Mouse (Mus musculus) liver, postnatal 0 days (tissue): ENCODE data around the gene Tmem131. TPM values are rescaled to one million over a fixed set of nuclear protein-coding genes. Genes with fewer than 3 reads are reported as not detected.

ENCODE experiments used
- ATAC-seq: fragments of 200-750 bp; cut with Nextera tagmentation; 2 replicates; pipeline ENCODE4 v1.8.0; 2017; ENCODE audit warnings: mild to moderate bottlenecking, moderate library complexity
- DNase-seq: peaks from one replicate; pipeline ENCODE4 v3.0.0-alpha.2; 2016
- H3K27ac ChIP-seq: fragments of 300-500 bp; sonication (generic); 2 replicates; pipeline ENCODE4 v1.5.1; 2014; ENCODE audit warnings: antibody characterized with exemption, moderate library complexity, mild to moderate bottlenecking, low read depth
- H3K27me3 ChIP-seq: fragments of 300-500 bp; sonication (generic); 2 replicates; pipeline ENCODE4 v1.6.1; 2014; ENCODE audit warnings: low read length, control low read depth, mixed read lengths; ENCODE audit not compliant: insufficient read depth
- H3K36me3 ChIP-seq: fragments of 300-500 bp; sonication (generic); replicated peaks from 2 replicates; pipeline ENCODE4 v1.6.1; 2014; ENCODE audit warnings: mild to moderate bottlenecking, control low read depth, low read length, moderate library complexity, mixed read lengths; ENCODE audit not compliant: insufficient read depth
- H3K4me1 ChIP-seq: fragments of 300-500 bp; sonication (generic); 2 replicates; pipeline ENCODE4 v1.6.1; 2014; ENCODE audit warnings: antibody characterized with exemption, mild to moderate bottlenecking, control low read depth; ENCODE audit not compliant: insufficient read depth
- H3K4me2 ChIP-seq: fragments of 300-500 bp; sonication (generic); 2 replicates; pipeline ENCODE4 v1.6.1; 2014; ENCODE audit warnings: low read depth, mild to moderate bottlenecking, low read length, moderate library complexity, mixed read lengths
- H3K4me3 ChIP-seq: fragments of 300-500 bp; sonication (generic); 2 replicates; pipeline ENCODE4 v1.5.1; 2014; ENCODE audit warnings: low read depth, low read length
- H3K9ac ChIP-seq: fragments of 300-500 bp; sonication (generic); replicated peaks from 2 replicates; pipeline ENCODE4 v1.6.1; 2014; ENCODE audit warnings: mild to moderate bottlenecking, moderate library complexity
- H3K9me3 ChIP-seq: fragments of 300-500 bp; sonication (generic); 2 replicates; pipeline ENCODE4 v1.6.1; 2016; ENCODE audit warnings: mild to moderate bottlenecking, control low read depth, low read length, mixed read lengths
- CTCF ChIP-seq: sonication (generic); IDR thresholded peaks from 2 replicates; pipeline ENCODE4 v1.5.1; 2016; ENCODE audit warnings: antibody characterized with exemption, low read depth
- EP300 ChIP-seq: IDR thresholded peaks from 2 replicates; pipeline ENCODE4 v1.6.1; 2016; ENCODE audit warnings: antibody characterized with exemption, low read depth, mild to moderate bottlenecking
- WGBS: fragments of 180-500 bp; shearing (Covaris S2); extraction: QIAGEN DNeasy Blood & Tissue Kit; methylation state at CpG from one replicate; pipeline ENCODE4 v1.1.7; 2014; ENCODE audit not compliant: insufficient replicate concordance; 5-methylcytosine and 5-hydroxymethylcytosine counted together
- polyA plus RNA-seq: library from polyadenylated mRNA; unstranded; fragments of >200 nt; fragmentation: Nextera tagmentation; extraction: Ambion mirVana; gene quantifications from 2 replicates; pipeline ENCODE4 v1.2.1, GENCODE M21; 2015

Gene Tmem131
- polyA plus RNA-seq, 1 experiment from 2014 or later: 6.1 TPM

GRCm38 (mm10) chr1:36769951-36770350 lies 173.5 kb downstream of the Tmem131 start:
- no peaks in the 10 kb centered on the region for H3K4me1 ChIP-seq
- WGBS: 57% methylated on average over 1 of the region's 1 CpGs

GRCm38 (mm10) chr1:36768786-36769185 lies 174.7 kb downstream of the Tmem131 start:
- Histone ChIP-seq H3K27me3 (peaks cover 9% of the 10 kb centered on the region; the same call in 1 of the 2 replicates), H3K36me3 (no peaks in the 10 kb centered on the region), H3K4me3 (no peak overlapping the region), H3K4me1 (no peaks in the 10 kb centered on the region), H3K4me2 (no peak overlapping the region), H3K27ac (no peak overlapping the region), H3K9me3 (no peaks in the 10 kb centered on the region), H3K9ac (no peak overlapping the region)
- WGBS: 69% methylated on average over 5 of the region's 5 CpGs
- ATAC-seq (no peak), DNase-seq (no peak)
- TF ChIP-seq CTCF: no peak
- TF ChIP-seq EP300: no peak

More at GRCm38 (mm10) chr1:36769951-36770350, 173.5 kb downstream of the Tmem131 start:
- H3K9ac ChIP-seq: no peak overlapping the region
- no peak overlapping the region for H3K4me2 ChIP-seq
- no peaks in the 10 kb centered on the region for H3K36me3 ChIP-seq
- TF ChIP-seq CTCF (no peak), EP300 (no peak)
- H3K27ac ChIP-seq: no peak overlapping the region
- H3K27me3 ChIP-seq: peaks cover 9% of the 10 kb centered on the region; the same call in 1 of the 2 replicates
- no peak overlapping the region for H3K4me3 ChIP-seq
- ATAC-seq (no peak), DNase-seq (no peak)
- no peaks in the 10 kb centered on the region for H3K9me3 ChIP-seq

- DNase-seq (no peak), ATAC-seq (0 out of 2 replicates have a peak, but pooled peaks have one; percentile 15)
- WGBS: 38% methylated on average over 10 of the region's 10 CpGs
- TF ChIP-seq EP300 (no peak), CTCF (no peak)
- no peak overlapping the region for H3K4me3 ChIP-seq
- no peaks in the 10 kb centered on the region for H3K36me3 ChIP-seq
- no peaks in the 10 kb centered on the region for H3K4me1 ChIP-seq
- peak overlapping the region; percentile 9; the same call in 1 of the 2 replicates for H3K4me2 ChIP-seq
- peaks cover 9% of the 10 kb centered on the region; the same call in 1 of the 2 replicates for H3K27me3 ChIP-seq
- no peak overlapping the region for H3K9ac ChIP-seq
- no peaks in the 10 kb centered on the region for H3K9me3 ChIP-seq
- no peak overlapping the region for H3K27ac ChIP-seq
These were observed 176.1 kb downstream of the Tmem131 start for GRCm38 (mm10) chr1:36767321-36767720.

GRCm38 (mm10) chr1:36766431-36767205 lies 176.8 kb downstream of the Tmem131 start:
- Histone ChIP-seq H3K27ac (no peak overlapping the region), H3K4me1 (no peaks in the 10 kb centered on the region), H3K4me2 (no peak overlapping the region), H3K9me3 (no peaks in the 10 kb centered on the region), H3K4me3 (no peak overlapping the region), H3K36me3 (no peaks in the 10 kb centered on the region), H3K27me3 (peaks cover 9% of the 10 kb centered on the region; the same call in 1 of the 2 replicates), H3K9ac (no peak overlapping the region)
- ATAC-seq (peak; percentile 36; the same call in 1 of the 2 replicates), DNase-seq (no peak)
- 25% methylated on average over 4 of the region's 4 CpGs for WGBS
- no peak for TF ChIP-seq CTCF
- TF ChIP-seq EP300: no peak

- Histone ChIP-seq H3K4me2 (no peak within 1 kb of the TSS), H3K27ac (no peak within 1 kb of the TSS), H3K4me3 (no peak within 1 kb of the TSS), H3K9me3 (no peaks in the 10 kb centered on the region), H3K36me3 (no peaks in the 10 kb centered on the region), H3K9ac (no peak within 1 kb of the TSS), H3K27me3 (no peaks in the 10 kb centered on the region), H3K4me1 (no peaks in the 10 kb centered on the region)
- WGBS: 76% methylated on average over 11 of the region's 11 CpGs
- ATAC-seq (no peak), DNase-seq (no peak)
- TF ChIP-seq CTCF: no peak
- TF ChIP-seq EP300: no peak
These were observed 181.9 kb downstream of the Tmem131 start, which contains the start of gene Zap70 for GRCm38 (mm10) chr1:36761568-36761967. Gene Zap70 (plus strand): TSS chr1:36761798.

GRCm38 (mm10) chr1:36761061-36761460 lies 182.4 kb downstream of the Tmem131 start:
- Histone ChIP-seq H3K27me3 (no peaks in the 10 kb centered on the region), H3K9ac (no peak overlapping the region), H3K36me3 (no peaks in the 10 kb centered on the region), H3K4me1 (no peaks in the 10 kb centered on the region), H3K4me2 (no peak overlapping the region), H3K9me3 (no peaks in the 10 kb centered on the region), H3K4me3 (no peak overlapping the region), H3K27ac (no peak overlapping the region)
- DNase-seq (no peak), ATAC-seq (no peak)
- TF ChIP-seq EP300 (no peak), CTCF (no peak)
- 63% methylated on average over 8 of the region's 8 CpGs for WGBS
